Mouse (Mus musculus) left cerebral cortex, adult 8-10 months (tissue): Measurements from ENCODE around the gene Cntn4. TPM values are rescaled to one million over a fixed set of nuclear protein-coding genes. Genes with fewer than 3 reads are reported as not detected.

ENCODE experiments used
- DNase-seq, 2 experiments: peaks; one replicate each; pipeline ENCODE4 v3.0.0; 2022; ENCODE audit warnings: low spot score in 2 of 2
- total RNA-seq, 4 experiments: library from RNA; stranded (reverse); gene quantifications; 2 replicates each; pipeline ENCODE4 v1.2.4; 2022

Cntn4 gene
- total RNA-seq, 4 experiments from 2014 or later = 54.4 to 64.7 (median 60.9) TPM

- DNase-seq = no peak
These were observed 400.7 kb downstream of the Cntn4 start for GRCm38 (mm10) chr6:106078071-106078603.

- no peak for DNase-seq
These were observed 401.2 kb downstream of the Cntn4 start for GRCm38 (mm10) chr6:106078629-106079028.

- no peak for DNase-seq
These were observed 420.4 kb downstream of the Cntn4 start for GRCm38 (mm10) chr6:106097856-106098255.

- peak; percentile 51 to 56 for DNase-seq
These were observed 441.1 kb downstream of the Cntn4 start for GRCm38 (mm10) chr6:106118523-106119081.

GRCm38 (mm10) chr6:106153530-106153929, 476.1 kb downstream of the Cntn4 start:
- DNase-seq = no peak

GRCm38 (mm10) chr6:106155362-106155761, 477.9 kb downstream of the Cntn4 start:
- no peak for DNase-seq

- DNase-seq = peak in 1 of 2 experiments; percentile 31
These were observed 500.1 kb downstream of the Cntn4 start for GRCm38 (mm10) chr6:106177546-106177945.

GRCm38 (mm10) chr6:106181596-106181995, 504.1 kb downstream of the Cntn4 start:
- no peak for DNase-seq

- no peak for DNase-seq
These were observed 523.5 kb downstream of the Cntn4 start for GRCm38 (mm10) chr6:106200974-106201373.

- DNase-seq = no peak
These were observed 529.9 kb downstream of the Cntn4 start for GRCm38 (mm10) chr6:106207401-106207800.

GRCm38 (mm10) chr6:106213071-106213470, 535.6 kb downstream of the Cntn4 start:
- peak in 1 of 2 experiments; percentile 72 for DNase-seq

GRCm38 (mm10) chr6:106237046-106237948, 559.8 kb downstream of the Cntn4 start:
- no peak for DNase-seq

- no peak for DNase-seq
These were observed 564.1 kb downstream of the Cntn4 start for GRCm38 (mm10) chr6:106241553-106241952.

GRCm38 (mm10) chr6:106263396-106263795, 585.9 kb downstream of the Cntn4 start:
- DNase-seq = no peak

- no peak for DNase-seq
These were observed 588.0 kb downstream of the Cntn4 start for GRCm38 (mm10) chr6:106265487-106265886.

GRCm38 (mm10) chr6:106266304-106266703, 588.8 kb downstream of the Cntn4 start:
- DNase-seq = no peak

- DNase-seq = no peak
These were observed 591.3 kb downstream of the Cntn4 start for GRCm38 (mm10) chr6:106268723-106269122.

GRCm38 (mm10) chr6:106277139-106277538, 599.7 kb downstream of the Cntn4 start:
- no peak for DNase-seq

- peak in 1 of 2 experiments; percentile 15 for DNase-seq
These were observed 604.2 kb downstream of the Cntn4 start for GRCm38 (mm10) chr6:106281621-106282020.

- no peak for DNase-seq
These were observed 606.4 kb downstream of the Cntn4 start for GRCm38 (mm10) chr6:106283815-106284214.

GRCm38 (mm10) chr6:106299451-106299850, 622.0 kb downstream of the Cntn4 start:
- no peak for DNase-seq

GRCm38 (mm10) chr6:106300179-106300578, 622.7 kb downstream of the Cntn4 start:
- DNase-seq = no peak
